Mouse (Mus musculus) liver, embryonic 14.5 days (tissue): ENCODE results near the gene Sycp2l. TPM values are rescaled to one million over a fixed set of nuclear protein-coding genes. Genes with fewer than 3 reads are reported as not detected.

Experiments
- ATAC-seq: fragments of 200-750 bp; cut with Nextera tagmentation; 2 replicates; pipeline ENCODE4 v1.8.0; 2017; ENCODE audit warnings: moderate number of reproducible peaks, mild to moderate bottlenecking, moderate library complexity; ENCODE audit not compliant: insufficient read depth
- DNase-seq, 3 experiments: peaks; one replicate each; pipeline ENCODE4 v3.0.0-alpha.2; 2012 to 2013; ENCODE audit warnings: low read depth in 3 of 3, low spot score in 3 of 3
- H3K27ac ChIP-seq: fragments of 300-500 bp; sonication (generic); 2 replicates; pipeline ENCODE4 v1.5.1; 2014; ENCODE audit warnings: moderate library complexity, mild to moderate bottlenecking, control low read depth, inconsistent platforms
- H3K27me3 ChIP-seq: fragments of 300-500 bp; sonication (generic); 2 replicates; pipeline ENCODE4 v1.6.1; 2014; ENCODE audit warnings: mild to moderate bottlenecking, low read length, moderate library complexity; ENCODE audit not compliant: control insufficient read depth, insufficient read depth
- H3K36me3 ChIP-seq: fragments of 300-500 bp; sonication (generic); replicated peaks from 2 replicates; pipeline ENCODE4 v1.6.1; 2014; ENCODE audit warnings: low read depth; ENCODE audit not compliant: control insufficient read depth, insufficient read depth
- H3K4me1 ChIP-seq, 2 experiments: fragments of 200-500 bp in 1 of 2; fragments of 300-500 bp in 1 of 2; sonication (generic) in 1 of 2; replicated peaks; 2 replicates each; pipeline ENCODE4 v1.6.1; 2012 to 2014; ENCODE audit warnings: antibody characterized with exemption in 1 of 2, inconsistent platforms in 1 of 2, low read length in 1 of 2; ENCODE audit not compliant: control insufficient read depth in 2 of 2, insufficient read depth in 2 of 2
- H3K4me2 ChIP-seq: fragments of 300-500 bp; sonication (generic); 2 replicates; pipeline ENCODE4 v1.6.1; 2014; ENCODE audit warnings: low read depth, mild to moderate bottlenecking, control low read depth, moderate library complexity
- H3K4me3 ChIP-seq, 2 experiments: fragments of 200-500 bp in 1 of 2; fragments of 300-500 bp in 1 of 2; sonication (generic) in 1 of 2; 2 replicates each; pipeline ENCODE4 v1.5.1; 2012 to 2014; ENCODE audit warnings: low read depth in 2 of 2, low read length in 2 of 2, mild to moderate bottlenecking in 2 of 2, control low read depth in 1 of 2, inconsistent platforms in 1 of 2, moderate library complexity in 1 of 2; ENCODE audit not compliant: insufficient read depth in 1 of 2
- H3K9ac ChIP-seq: fragments of 300-500 bp; sonication (generic); replicated peaks from 2 replicates; pipeline ENCODE4 v1.6.1; 2014; ENCODE audit warnings: mild to moderate bottlenecking, control low read depth, moderate library complexity
- H3K9me3 ChIP-seq: fragments of 300-500 bp; sonication (generic); 2 replicates; pipeline ENCODE4 v1.6.1; 2016; ENCODE audit warnings: low read length, mixed read lengths; ENCODE audit not compliant: control insufficient read depth
- CTCF ChIP-seq: IDR thresholded peaks from 2 replicates; pipeline ENCODE4 v1.5.1; 2016; ENCODE audit warnings: antibody characterized with exemption, low read depth, control low read depth
- EP300 ChIP-seq: IDR thresholded peaks from 2 replicates; pipeline ENCODE4 v1.6.1; 2016; ENCODE audit warnings: antibody characterized with exemption, low read depth
- WGBS: fragments of 180-500 bp; shearing (Covaris S2); extraction: QIAGEN DNeasy Blood & Tissue Kit; methylation state at CpG from one replicate; pipeline ENCODE4 v1.1.7; 2014; ENCODE audit not compliant: insufficient replicate concordance; 5-methylcytosine and 5-hydroxymethylcytosine counted together
- polyA plus RNA-seq, 2 experiments: library from polyadenylated mRNA; depleted of rRNA in 1 of 2; stranded (reverse) in 1 of 2; unstranded in 1 of 2; fragments of >200 nt; fragmentation: Nextera tagmentation in 1 of 2; extraction: Ambion mirVana in 1 of 2; gene quantifications; 2 replicates each; pipeline versions ENCODE4 v1.2.1 to v1.2.3; 2012 to 2014

The Sycp2l gene
- not detected in 2 replicates for polyA plus RNA-seq (2012; rRNA removed)
- polyA plus RNA-seq (2014; fragmentation: Nextera tagmentation; extraction: Ambion mirVana): not detected in 2 replicates

- no peak within 1 kb of the TSS; a peak in 1 of 4 replicates for H3K4me3 ChIP-seq
- TF ChIP-seq CTCF: no peak
- no peak for TF ChIP-seq EP300
These were observed at the start of gene Sycp2l for GRCm38 (mm10) chr13:41113940-41114339. Sycp2l (plus strand) TSS chr13:41114307.

GRCm38 (mm10) chr13:41067618-41068017, 46.5 kb upstream of the Sycp2l start:
- ATAC-seq (no peak), DNase-seq (no peak)
- Histone ChIP-seq H3K4me3 (no peak overlapping the region), H3K36me3 (no peaks in the 10 kb centered on the region), H3K27me3 (no peaks in the 10 kb centered on the region), H3K4me1 (no peaks in the 10 kb centered on the region), H3K9me3 (no peaks in the 10 kb centered on the region), H3K9ac (no peak overlapping the region), H3K27ac (no peak overlapping the region), H3K4me2 (no peak overlapping the region)
- WGBS: 81% methylated on average over 4 of the region's 4 CpGs
- TF ChIP-seq EP300: no peak
- TF ChIP-seq CTCF: no peak

More at GRCm38 (mm10) chr13:41113940-41114339, at the start of gene Sycp2l:
- no peak for ATAC-seq
- Histone ChIP-seq H3K4me2 (no peak within 1 kb of the TSS), H3K27ac (no peak within 1 kb of the TSS), H3K4me1 (no peaks in the 10 kb centered on the region), H3K9me3 (no peaks in the 10 kb centered on the region), H3K36me3 (no peaks in the 10 kb centered on the region), H3K27me3 (peaks cover 4% of the 10 kb centered on the region; the same call in 1 of the 2 replicates), H3K9ac (no peak within 1 kb of the TSS)
- no peak for DNase-seq
- WGBS: 37% methylated on average over 14 of the region's 14 CpGs

GRCm38 (mm10) chr13:41071617-41072016, 42.5 kb upstream of the Sycp2l start:
- H3K27me3 ChIP-seq: peaks cover under 1% of the 10 kb centered on the region; the same call in 1 of the 2 replicates
- H3K9ac ChIP-seq: no peak overlapping the region
- TF ChIP-seq EP300: no peak
- no peak for TF ChIP-seq CTCF
- no peaks in the 10 kb centered on the region for H3K4me1 ChIP-seq
- no peaks in the 10 kb centered on the region for H3K36me3 ChIP-seq
- H3K4me2 ChIP-seq: no peak overlapping the region
- ATAC-seq: no peak
- no peak overlapping the region for H3K27ac ChIP-seq
- no peaks in the 10 kb centered on the region for H3K9me3 ChIP-seq
- WGBS: 74% methylated on average over 11 of the region's 11 CpGs
- no peak for DNase-seq
- no peak overlapping the region for H3K4me3 ChIP-seq

- Histone ChIP-seq H3K9ac (no peak overlapping the region), H3K4me3 (no peak overlapping the region), H3K27ac (no peak overlapping the region), H3K9me3 (no peaks in the 10 kb centered on the region), H3K27me3 (peaks cover 20% of the 10 kb centered on the region), H3K4me2 (no peak overlapping the region), H3K4me1 (no peaks in the 10 kb centered on the region; a peak in 1 of 4 replicates), H3K36me3 (no peaks in the 10 kb centered on the region)
- DNase-seq (no peak), ATAC-seq (no peak)
- no peak for TF ChIP-seq EP300
- TF ChIP-seq CTCF: no peak
- WGBS: 59% methylated on average over 5 of the region's 5 CpGs
These were observed 40.3 kb upstream of the Sycp2l start for GRCm38 (mm10) chr13:41073819-41074218.

- Histone ChIP-seq H3K4me2 (no peak overlapping the region), H3K36me3 (no peaks in the 10 kb centered on the region), H3K27ac (no peak overlapping the region), H3K9ac (no peak overlapping the region), H3K9me3 (no peaks in the 10 kb centered on the region), H3K4me3 (no peak overlapping the region), H3K4me1 (peaks cover 2 to 5% of the 10 kb centered on the region in 2 experiments; a peak in 2 of 4 replicates), H3K27me3 (peaks cover 31% of the 10 kb centered on the region)
- 57% methylated on average over 9 of the region's 9 CpGs for WGBS
- ATAC-seq (no peak), DNase-seq (no peak)
- no peak for TF ChIP-seq CTCF
These were observed 36.2 kb upstream of the Sycp2l start for GRCm38 (mm10) chr13:41077921-41078320.
